Mouse (Mus musculus): ENCODE measurements at regions not wholly inside any gene's neighbourhood (a gene's known extent, or its start where the extent isn't known, plus 50 kb on each side); places are given as distances from the start of the nearest gene placed in this dataset.

GRCm38 (mm10) chr11:110868319-110868718 lies 99.5 kb upstream of the Kcnj16 start:
- TF ChIP-seq CTCF (IDR thresholded peaks at IDR 0.05; ENCODE audit: control insufficient read depth, insufficient read depth, insufficient read length) (no peak), MYOD1 (IDR thresholded peaks at IDR 0.05; ENCODE audit: control insufficient read depth, insufficient read length, low read depth) (no peak), MAX (IDR thresholded peaks at IDR 0.05) (no peak), USF1 (IDR thresholded peaks at IDR 0.05; ENCODE audit: low read depth) (no peak), MYOG (IDR thresholded peaks at IDR 0.05; ENCODE audit: control insufficient read depth, extremely low read depth, insufficient read length) (no peak), CEBPB (IDR thresholded peaks at IDR 0.05; ENCODE audit: low read depth) (no peak), FOSL1 (IDR thresholded peaks at IDR 0.05; ENCODE audit: insufficient read depth, low read length, poor library complexity, severe bottlenecking) (no peak)
